Mouse (Mus musculus): Measurements from ENCODE around the gene Rab3c.

The Rab3c gene

DNA sequence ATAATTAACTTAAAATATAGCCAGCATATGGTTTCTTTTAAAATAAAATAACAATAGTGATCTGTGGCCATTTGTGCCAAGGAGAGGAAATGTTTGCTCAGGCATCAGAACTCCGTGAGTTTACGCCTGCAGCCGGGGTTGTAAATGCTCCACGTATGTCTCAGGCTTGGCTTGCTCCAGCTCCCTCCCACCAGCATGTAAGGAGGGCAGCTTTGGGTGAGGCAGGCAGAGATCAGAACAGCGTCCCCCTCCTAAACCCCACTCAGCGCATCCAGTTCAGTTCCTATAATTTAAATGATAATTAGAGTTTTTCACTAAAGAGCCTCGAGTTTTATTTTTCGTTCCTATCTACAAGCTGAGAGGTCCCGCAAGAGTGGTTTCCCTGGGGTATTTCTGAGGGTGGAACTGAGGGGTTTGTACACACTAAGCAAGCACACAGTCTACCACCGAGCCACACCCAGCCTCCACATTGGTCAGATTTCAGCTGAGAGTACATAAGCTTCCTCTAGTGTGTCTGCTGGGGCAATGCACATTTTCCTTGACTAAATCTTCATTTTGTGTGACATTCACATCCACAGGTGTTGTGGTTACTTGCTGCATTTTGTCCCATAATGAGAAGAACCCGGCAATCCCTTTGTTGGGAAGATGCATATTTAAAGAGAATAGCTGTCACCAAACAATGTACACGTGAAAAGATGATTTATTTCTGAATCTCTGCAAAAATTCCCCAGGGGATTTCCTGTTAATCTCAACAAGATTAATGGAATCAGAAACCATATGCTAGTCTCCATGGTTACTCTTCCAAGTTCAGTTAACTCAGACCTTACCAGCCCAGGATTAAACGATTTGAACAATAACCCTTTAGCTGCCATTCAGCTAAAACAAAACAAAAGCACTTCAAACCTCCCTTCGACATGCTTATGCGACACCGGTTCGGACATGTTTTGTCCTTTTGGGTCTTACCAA, 186.8 kb downstream of the Rab3c start:
- in situ Hi-C loops (cut with MboI, MseI), result no loop called here

DNA sequence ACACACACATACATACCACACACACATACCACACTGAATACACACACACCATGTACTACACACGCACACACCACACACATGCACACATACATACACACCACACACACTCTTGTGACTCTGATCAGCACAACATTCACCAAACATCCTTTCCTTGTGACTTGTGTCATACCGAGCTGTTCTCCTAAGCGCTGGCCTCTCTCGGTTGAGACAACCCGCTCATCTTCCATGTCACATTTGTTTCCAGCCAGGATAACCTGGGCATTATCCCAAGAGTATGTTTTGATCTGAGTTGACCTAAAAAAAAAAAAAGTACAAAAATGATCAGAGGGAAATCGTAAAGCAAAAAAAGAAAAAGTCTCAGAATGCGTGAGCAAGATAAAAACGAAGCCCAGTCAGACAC, 196.8 kb downstream of the Rab3c start:
- in situ Hi-C loops (cut with MboI, MseI), result loop anchor here in 1 of 2 experiments (5.0 kb wide), 1 partner anchor 1958 kb away; no protein-coding TSS in a partner anchor

DNA sequence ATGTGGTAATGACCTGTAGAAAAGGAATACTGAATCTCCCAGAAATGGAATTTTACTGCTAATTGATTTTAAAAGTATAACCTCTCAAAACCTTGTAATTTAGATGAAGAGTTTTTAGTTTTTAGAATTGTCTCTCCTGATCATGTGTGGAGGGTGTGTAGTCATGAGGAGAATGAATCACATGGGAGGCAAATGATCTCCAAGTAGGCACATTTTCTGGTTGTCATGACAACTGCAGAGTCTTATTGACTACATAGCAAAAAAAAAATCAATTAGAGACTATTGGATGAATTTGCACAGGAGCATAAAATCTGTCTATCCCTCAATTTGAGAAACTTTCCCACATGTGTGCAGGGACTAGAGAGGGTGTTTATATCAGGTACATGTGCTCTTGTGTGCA, 199.6 kb downstream of the Rab3c start:
- in situ Hi-C loops (cut with MboI, MseI), result loop anchor here in 1 of 2 experiments (5.0 kb wide), 1 partner anchor 1961 kb away; no protein-coding TSS in a partner anchor

DNA sequence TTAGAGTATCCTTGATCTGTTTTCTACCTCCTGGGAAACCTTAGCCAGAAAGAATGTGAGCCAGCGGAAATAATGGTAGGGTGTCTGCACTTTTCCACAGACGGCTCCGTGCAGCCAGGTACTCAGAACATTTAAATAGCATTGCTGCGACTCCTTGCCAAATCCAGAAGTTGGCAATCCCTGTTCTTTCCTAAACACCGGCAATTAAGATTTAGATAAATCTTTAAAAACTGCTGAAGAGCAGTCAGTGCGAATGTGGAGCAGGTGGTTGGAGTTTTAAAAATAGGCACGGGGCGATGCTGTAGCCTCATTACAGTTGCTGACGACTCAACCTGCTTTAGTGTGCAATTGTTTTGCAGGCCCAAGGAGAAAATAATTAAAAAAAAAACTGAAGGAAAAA, 205.2 kb downstream of the Rab3c start:
- in situ Hi-C loops (cut with MboI, MseI), result no loop called here

DNA sequence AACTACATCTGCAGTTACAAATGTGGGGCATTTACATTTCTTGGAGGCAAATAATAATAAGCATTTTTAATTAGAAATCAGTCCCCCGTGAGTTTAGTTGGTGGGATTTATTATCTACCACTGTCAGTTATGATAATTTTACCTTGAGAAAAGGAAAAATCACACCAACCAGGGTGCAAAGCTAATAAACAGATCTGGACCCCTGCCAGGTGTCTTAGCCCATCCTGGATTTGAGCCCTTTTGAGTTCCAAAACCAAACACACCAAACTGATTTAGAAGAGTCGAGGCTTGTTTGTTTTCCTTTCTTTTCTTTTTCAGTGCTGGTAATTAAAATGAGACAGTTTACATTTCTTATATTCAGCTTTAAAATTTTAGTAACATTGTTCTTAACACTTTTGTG, 206.6 kb downstream of the Rab3c start:
- in situ Hi-C loops (cut with MboI, MseI), result loop anchor here in 1 of 2 experiments (5.0 to 25.0 kb wide), 2 partner anchors 928 to 1313 kb away; no protein-coding TSS in a partner anchor

DNA sequence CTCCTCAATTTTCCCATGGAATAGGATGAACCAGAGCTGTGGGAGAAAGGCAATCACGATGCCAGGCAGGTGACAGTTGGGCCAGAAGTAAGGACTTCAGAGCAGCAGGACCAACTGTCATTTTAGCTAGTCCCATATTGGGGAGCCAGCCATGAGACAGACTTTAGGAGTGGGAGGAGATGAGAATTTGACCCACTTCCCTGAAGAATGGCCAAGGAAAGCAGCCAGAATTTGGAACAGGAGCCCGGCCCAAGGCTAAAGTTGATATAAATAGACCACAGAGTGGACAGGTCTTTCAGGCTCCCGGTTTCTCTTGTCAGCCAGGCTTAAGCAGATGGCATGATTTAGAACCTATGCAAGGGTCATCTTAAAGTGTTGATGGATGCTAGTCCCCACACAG, 213.6 kb downstream of the Rab3c start:
- in situ Hi-C loops (cut with MboI, MseI), result loop anchor here in 1 of 2 experiments (25.0 kb wide), 1 partner anchor 1320 kb away; no protein-coding TSS in a partner anchor

DNA sequence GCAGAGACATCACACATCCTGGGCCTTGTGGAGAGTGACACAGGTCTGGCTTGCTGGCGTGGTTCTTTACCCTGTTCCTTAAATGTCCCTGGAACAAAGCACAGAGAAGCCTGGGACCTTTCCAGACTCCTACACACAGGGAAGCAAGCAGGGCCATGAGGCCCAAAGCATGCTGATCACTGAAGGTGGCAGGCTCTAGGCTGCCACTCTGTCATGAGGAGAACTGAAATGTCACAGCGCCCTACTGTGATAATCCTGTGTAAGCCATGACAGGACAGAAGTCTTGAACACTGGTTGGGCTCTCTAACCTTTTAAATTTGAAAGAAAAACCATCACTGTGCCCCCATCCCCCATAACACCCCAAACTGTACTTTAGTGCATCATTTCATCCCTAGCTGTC, 214.1 kb downstream of the Rab3c start:
- in situ Hi-C loops (cut with MboI, MseI), result loop anchor here in 1 of 2 experiments (25.0 kb wide), 1 partner anchor 1321 kb away; no protein-coding TSS in a partner anchor

DNA sequence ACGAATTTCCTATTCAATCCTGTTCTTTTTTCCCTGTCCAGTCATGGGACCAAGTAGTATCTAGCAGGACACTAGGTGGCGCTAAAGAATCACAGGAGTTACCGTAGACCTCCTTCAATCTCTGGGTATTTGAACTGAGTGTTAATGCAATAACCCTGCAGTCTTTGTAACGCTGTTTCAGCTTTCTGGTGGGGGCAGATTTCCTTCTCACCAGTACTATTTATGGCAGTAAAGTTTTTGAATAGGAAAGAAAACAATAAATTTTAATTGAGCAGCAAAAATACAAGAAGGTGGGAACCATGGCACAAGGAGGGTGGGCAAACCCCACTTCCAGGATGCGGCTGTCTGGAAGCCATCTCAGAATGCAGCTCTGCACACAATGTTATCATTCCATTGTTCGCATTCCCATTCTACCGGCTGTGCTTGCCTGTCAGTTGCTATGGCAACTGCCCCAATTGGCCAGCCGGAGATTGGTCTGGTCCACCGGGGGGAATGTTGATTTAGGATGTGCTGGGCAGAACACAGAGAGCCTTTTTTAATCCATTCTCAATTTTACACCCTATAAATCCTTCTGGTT, 217.9 kb downstream of the Rab3c start:
- in situ Hi-C loops (cut with MboI, MseI), result loop anchor here (5.0 to 25.0 kb wide), 2 partner anchors 304 to 1324 kb away; no protein-coding TSS in a partner anchor

DNA sequence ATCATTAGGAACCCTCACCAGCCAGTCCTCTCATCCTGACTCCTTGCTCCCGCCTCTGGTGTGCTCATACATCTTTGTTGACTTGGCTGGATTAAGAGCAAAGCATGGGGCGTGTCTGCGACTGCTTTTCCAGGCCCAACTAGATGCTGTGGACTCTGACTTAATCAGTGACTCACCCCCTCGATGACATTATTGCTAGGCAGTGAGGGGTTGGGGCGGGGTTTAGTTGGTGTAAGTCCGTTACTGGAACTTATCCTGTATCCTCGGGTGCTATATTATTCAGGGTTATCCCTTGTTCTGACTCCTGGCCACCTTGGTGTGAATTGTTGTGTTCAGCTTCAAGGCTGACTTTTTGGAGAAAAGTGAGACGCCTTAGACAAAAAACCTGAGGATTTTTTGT, 218.5 kb downstream of the Rab3c start:
- in situ Hi-C loops (cut with MboI, MseI), result loop anchor here (5.0 to 25.0 kb wide), 2 partner anchors 305 to 1325 kb away; no protein-coding TSS in a partner anchor

DNA sequence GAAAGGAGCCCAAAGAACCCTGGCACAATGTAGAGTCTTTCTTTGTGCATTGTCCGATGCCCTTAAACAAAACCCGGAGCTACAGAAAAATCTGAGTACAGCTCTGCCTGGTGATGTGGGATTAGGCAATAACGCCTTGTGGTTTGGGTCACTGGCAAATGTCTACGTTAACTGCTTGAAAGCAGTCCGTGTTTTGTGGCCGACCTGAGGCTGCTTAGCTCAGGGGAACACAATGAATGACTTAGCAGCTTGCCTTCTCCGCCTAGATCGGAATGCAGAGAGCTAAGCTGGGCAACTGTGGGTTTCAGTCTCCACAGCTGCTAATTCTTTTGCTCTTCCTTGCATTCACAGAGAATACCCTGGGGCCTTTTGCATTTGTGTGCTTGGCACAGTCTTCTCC, 226.3 kb downstream of the Rab3c start:
- in situ Hi-C loops (cut with MboI, MseI), result loop anchor here in 1 of 2 experiments (25.0 kb wide), 1 partner anchor 1333 kb away; no protein-coding TSS in a partner anchor

DNA sequence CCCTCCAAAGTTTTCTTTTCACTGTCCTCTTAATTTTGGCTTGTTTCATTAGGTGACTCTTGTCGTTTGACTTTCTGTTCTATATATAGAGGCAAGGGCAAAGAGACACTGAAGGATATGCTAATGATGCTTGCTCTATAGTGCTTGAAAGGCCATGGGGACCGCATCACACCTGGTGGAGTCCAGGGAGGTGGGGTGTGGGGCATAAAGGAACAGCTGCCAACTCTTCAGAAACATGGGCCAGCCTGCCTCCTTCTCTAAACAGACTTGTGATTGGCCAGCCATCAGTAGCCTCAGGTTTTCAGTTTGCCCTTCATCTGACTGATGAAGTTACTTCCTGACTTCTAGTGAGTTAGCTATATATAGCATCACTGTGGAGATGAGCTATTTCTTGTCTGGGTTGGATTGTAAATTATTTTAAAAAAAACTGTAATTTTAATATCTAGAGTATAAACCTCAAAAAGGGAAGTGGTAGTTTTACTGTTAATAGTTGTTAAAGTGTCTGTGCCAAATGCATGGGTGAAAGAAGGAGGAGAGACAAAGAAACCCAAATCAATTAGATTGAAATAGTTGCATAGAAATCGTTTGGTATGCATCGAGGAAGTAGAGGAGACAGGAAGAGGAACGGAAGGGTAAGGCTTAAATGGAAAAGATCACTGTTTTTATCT, 231.9 kb downstream of the Rab3c start:
- in situ Hi-C loops (cut with MboI, MseI), result no loop called here

DNA sequence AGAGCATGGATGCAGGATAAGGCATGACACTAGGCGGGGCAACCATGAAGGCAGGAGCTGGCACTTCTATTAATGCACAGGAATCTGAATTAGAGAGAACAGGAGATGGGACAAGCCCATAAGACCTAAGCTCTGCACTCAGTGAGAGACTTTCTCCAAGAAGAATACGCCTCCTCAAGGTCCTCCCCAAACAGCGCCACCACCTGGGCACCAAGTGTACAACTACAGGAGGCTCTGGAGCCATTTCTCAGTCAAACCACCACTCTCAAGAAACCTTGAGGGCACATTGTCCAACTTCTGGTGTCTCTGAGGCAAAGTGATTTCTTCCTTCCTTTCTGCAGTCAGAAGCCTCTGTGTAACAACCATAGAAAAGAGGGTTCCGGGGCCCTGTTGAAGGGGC, 236.4 kb downstream of the Rab3c start:
- in situ Hi-C loops (cut with MboI, MseI), result no loop called here

DNA sequence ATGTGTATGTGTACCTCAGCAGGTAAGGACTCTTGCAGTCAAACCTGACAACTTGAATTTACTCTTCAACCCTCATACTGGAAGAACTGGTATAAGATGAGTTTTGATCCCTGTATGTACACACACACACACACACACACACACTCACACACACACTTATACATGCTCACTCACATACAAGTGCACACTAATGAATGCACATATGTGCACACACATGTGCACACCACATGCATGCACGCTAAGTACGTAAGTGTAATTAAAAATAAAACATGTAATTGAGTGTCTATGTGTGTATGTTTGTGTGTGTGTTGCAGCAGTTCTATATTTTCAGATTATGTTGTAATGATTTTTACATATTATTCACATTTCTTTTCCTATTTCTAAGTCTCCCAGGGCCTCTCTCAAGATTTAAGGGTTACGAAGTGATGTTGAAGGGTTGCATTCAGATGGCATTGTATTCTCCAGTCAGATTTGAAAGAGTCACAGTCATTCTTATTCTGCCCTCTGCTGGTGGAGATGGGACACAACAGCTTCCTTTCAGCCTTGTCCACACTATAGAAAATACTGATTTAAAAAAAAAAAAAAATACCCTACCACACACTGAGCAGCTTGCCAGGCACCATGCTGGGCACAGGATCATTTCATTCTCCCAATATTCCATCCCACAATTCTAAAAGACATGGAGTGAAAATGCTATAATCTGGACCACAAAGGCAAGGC, 240.9 kb downstream of the Rab3c start:
- in situ Hi-C loops (cut with MboI, MseI), result no loop called here

DNA sequence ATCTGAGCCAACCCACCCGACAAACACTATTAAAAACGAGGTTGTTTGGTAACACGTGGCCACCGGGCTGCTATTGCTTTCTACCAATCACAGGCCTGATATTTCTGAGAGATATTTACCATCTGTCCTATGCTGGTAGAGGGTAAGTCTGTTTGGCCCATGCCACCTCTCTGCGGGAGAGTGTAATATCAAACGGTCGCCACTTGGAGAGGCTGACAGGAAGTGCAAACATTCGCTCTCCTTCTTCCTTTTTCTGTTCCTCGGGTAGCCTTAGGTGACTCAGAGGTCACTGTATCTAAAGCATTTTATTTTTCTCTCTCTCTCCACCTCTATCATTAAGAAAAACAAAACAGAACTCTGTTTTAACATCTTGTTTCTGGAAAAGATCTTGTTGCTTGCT, 241.6 kb downstream of the Rab3c start:
- in situ Hi-C loops (cut with MboI, MseI), result no loop called here

DNA sequence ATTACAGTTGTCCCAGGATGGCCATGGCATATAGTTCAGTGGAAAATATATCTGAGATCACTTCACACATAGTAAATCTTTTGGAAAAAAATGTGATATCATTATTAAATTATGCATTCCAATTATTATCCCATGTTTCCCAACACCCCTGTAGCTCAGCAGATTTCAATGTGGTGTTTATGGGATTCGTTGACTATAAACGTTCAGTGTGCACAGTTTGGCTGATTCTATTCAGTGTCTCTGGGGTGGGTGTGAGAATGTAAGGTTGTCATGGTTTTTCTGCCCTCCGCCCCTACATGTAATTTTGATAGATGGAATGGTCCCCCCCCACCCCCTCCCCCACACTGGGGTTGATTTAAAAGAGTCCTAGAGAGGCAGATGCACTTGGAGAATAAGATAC, 242.3 kb downstream of the Rab3c start:
- in situ Hi-C loops (cut with MboI, MseI), result no loop called here

DNA sequence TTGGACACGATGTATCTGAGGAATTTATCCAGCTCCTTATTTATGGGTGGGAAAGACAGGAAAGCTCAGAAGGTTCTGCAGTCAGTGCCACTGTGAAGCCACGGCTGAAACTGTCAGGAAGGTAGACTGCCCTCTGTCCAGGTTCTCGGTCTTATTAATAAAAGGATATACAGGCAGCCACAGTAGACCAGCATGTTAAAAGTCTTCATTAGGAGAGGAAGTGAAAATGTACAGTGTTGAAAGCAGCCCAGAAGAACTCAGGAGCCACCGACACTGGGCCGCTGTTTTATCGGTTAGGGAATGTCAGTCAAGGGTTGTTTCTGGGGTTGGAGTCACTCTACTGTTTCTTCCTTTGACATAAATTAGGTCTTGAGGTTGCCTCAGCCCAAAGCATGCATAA, 245.9 kb downstream of the Rab3c start:
- in situ Hi-C loops (cut with MboI, MseI), result no loop called here

DNA sequence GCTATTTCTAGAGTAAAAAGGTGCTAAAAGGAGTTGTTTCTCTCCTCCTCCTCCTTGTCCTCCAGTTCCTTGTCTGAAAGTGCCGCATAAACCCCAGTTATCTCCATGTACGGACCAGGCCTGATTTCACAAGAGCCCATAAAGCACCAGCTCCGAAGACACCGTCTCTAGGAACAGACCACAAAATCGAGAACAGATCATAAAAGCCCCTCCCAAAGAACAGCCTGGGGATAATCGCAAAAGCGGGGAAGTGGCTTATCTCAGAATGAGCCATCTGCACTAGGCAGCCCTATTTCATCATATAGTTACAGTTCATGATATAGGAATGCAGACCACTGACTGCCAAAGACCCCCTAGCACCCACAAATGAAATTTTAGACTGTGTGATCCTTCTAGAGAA, 246.8 kb downstream of the Rab3c start:
- in situ Hi-C loops (cut with MboI, MseI), result no loop called here

DNA sequence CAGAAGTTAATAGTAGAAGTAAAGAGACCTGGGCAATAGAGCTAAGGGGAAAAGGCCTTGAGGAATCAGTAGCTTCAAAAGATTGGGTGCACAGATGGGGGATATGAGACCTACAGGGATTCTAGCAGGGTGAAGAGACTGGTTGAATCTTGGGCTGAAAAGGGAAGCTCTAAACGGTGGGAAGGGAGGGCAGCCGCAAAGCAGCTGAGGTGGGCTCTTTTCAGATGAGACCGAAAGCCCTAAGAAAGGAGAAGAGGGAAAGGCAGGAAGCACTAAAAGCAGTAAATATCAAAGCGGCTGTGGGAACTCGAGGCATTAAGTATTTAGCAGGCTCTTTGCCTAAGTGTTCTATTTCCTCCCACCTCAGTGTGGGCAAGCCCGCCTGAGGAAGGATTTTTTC, 248.9 kb downstream of the Rab3c start:
- in situ Hi-C loops (cut with MboI, MseI), result no loop called here

DNA sequence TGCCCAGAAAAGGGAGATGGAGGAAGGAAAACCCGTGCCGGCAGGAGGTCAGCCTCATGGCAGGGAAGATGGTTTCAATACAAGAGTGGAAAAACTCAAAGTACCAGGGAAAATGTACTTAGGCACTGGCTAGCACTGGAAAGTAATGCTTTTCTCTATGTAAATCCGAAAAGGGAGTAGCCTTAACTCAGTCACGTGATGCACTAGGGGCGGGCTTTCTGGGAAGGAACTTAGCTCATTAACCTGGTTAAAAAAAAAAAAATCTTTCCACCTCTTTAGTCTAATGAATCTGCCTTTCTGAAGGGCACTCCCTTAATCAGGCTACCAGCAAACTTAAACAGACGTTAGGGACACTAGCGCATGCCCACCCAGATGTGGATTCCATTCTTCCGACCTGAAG, 249.7 kb downstream of the Rab3c start:
- in situ Hi-C loops (cut with MboI, MseI), result no loop called here

DNA sequence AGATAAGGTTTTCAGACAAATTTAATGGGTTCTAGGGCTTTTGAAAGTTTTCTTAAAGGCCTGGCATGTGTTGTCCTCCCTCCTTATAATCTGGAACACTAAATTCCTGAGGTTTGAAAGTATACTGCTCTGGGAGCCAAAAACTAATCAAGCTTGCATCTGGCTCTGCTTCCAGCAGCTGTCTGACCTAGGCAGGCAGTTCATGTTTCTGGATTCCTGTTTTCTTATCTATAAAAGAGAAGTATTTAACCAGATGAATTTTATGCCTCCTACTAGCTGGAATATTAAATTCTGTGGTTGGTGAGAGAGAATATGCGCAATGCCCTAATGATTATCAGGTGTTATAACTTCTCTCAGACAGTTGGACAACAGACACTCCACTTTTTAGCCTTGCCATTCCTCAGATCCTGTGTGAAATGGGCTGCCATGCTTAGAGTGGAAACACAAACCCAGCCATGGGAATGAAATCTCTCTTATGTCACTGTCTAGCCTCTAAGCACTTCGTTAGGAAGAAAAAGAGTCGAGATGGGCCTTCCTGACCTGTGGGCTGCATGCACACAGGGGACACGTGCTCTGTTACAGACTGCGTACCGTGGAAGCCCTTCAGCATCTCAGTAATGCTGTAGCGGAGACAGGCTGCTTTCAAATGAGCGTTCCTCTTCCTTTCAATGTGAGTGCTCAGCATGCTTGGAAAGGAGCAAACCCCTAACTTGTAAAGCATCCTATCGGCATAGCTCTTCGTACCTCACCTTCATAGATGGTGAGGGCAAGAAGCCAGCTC, 256.2 kb downstream of the Rab3c start:
- in situ Hi-C loops (cut with MboI, MseI), result loop anchor here (5.0 kb wide), 3 partner anchors 112 to 407 kb away; no protein-coding TSS in a partner anchor

Data from T-helper 17 cell (primary cell).